Mouse (Mus musculus): ENCODE measurements around the gene Gje1. TPM values are rescaled to one million over a fixed set of nuclear protein-coding genes. Genes with fewer than 3 reads are reported as not detected.

The Gje1 gene
- polyA plus RNA-seq (2012; rRNA removed) = not detected in 2 replicates

DNA sequence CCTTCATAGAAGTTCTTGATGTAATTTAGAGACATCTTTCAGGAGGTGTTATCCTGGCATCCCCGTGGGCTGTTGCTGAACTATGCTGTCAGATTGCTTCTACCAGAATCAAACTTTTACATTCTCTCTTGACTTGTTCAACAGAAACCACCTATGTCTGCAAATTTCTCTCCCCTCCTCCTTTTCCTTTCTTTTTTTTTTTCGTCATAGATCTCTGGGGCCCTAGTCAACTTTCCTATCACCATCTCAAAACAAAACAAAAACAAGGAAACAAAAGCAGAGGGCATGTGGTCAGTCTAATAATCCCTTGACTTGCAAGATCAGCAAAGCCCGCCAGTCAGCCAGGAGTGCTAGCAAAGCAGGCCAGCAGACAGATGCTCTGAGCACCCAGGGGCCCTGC lies at the start of gene Gje1:
Gene Gje1, minus strand, starts transcription at position 101 of the 400 bp plus-strand sequence.

DNA sequence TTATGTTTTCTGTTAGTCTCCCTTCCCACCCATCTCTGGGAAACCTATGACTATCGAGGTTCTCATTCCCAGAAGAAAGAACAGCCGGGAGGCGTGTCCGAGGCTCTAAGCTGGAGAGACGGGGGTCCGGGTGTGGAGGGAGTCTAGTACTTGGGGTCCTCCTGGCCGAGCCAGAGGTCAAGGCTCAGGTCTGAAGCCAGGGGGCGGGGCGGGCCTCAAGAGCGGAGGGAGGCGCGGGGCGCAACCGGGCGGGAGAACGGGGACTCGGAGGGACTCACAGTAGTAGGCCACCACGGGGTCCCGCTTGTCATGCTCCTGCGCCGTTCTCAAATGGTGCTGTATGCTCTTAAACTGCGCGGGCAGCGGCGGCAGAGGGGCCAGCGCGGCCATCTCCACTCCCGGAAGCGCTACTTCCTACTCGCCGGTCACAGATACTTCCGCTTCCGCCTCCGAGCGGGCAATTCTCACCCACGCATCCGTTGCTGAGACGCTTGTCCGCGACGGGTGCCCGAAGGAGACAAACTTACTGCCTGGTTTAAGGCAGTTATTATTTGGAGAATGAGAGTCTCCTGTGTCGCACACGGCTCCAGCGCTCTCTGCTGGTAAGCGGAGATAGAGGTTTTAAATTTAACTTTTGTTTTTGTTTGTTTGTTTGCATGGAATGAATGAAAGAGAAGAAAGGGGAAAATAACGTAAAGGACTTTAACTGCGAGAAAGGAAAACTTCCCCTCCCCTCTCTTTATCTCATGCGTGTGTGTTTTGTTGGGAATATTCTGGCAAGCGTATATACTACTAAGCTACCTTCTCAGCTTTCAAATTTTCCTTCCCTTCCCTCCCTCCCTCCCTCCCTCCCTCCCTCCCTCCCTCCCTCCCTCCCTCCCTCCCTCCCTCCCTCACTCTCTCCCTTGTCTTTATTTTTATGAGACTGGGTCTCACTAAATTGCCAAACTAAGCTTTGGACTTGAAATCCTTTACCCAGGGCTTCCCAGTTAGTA lies 12.6 kb downstream of the Gje1 start, which contains the start of the genes Vta1 and Nmbr:
Gene Vta1, minus strand, starts transcription at position 489 of the 995 bp plus-strand sequence.
Gene Nmbr, plus strand, starts transcription at position 520 of the 995 bp plus-strand sequence.

Other genes starting within 250 kb of the Gje1 start
- gene Adgrg6, start 172.6 kb downstream of the Gje1 start, polyA plus RNA-seq (2012; rRNA removed) = 0.50 and 0.61 TPM in 2 replicates
- 22.8 and 24.7 TPM in 2 replicates for gene Vta1, start 12.7 kb downstream of the Gje1 start, polyA plus RNA-seq (2012; rRNA removed)
- 0.17 and 0.26 TPM in 2 replicates for gene Nmbr, start 12.6 kb downstream of the Gje1 start, polyA plus RNA-seq (2012; rRNA removed)

Measured in liver, embryonic 14 days (tissue).